Mouse (Mus musculus): Measurements from ENCODE around the gene Atrip. TPM values are rescaled to one million over a fixed set of nuclear protein-coding genes. Genes with fewer than 3 reads are reported as not detected.

The Atrip gene
- polyA plus RNA-seq, 1 experiment from 2014 or later: 36.0 TPM

GRCm38 (mm10) chr9:109113331-109113730 is 39.4 kb upstream of the Atrip start:
- 92% methylated on average over 8 of the region's 8 CpGs for WGBS
- no peak for ATAC-seq

GRCm38 (mm10) chr9:109111591-109111990 is 37.7 kb upstream of the Atrip start:
- no peaks in the 10 kb centered on the region for H3K9me3 ChIP-seq (ENCODE audit: control insufficient read depth, low read length)
- no peak overlapping the region for H3K9ac ChIP-seq (replicated peaks; ENCODE audit: low read depth, low read length)
- H3K4me2 ChIP-seq (ENCODE audit: low read length): no peak overlapping the region
- 94% methylated on average over 9 of the region's 9 CpGs for WGBS
- H3K4me1 ChIP-seq (replicated peaks; ENCODE audit: control insufficient read depth, insufficient read depth, low read length): no peaks in the 10 kb centered on the region
- no peaks in the 10 kb centered on the region for H3K27me3 ChIP-seq (replicated peaks; ENCODE audit: control insufficient read depth, insufficient read depth, low read length)
- H3K36me3 ChIP-seq (ENCODE audit: control insufficient read depth, insufficient read depth): peaks cover 57% of the 10 kb centered on the region
- no peak overlapping the region for H3K4me3 ChIP-seq (replicated peaks; ENCODE audit: low read length)
- no peak overlapping the region for H3K27ac ChIP-seq (ENCODE audit: low read length)
- ATAC-seq: no peak

More at GRCm38 (mm10) chr9:109113331-109113730, 39.4 kb upstream of the Atrip start:
- Histone ChIP-seq H3K9me3 (ENCODE audit: control insufficient read depth, low read length) (no peaks in the 10 kb centered on the region), H3K4me2 (ENCODE audit: low read length) (no peak overlapping the region), H3K36me3 (ENCODE audit: control insufficient read depth, insufficient read depth) (peaks cover 69% of the 10 kb centered on the region), H3K4me3 (replicated peaks; ENCODE audit: low read length) (no peak overlapping the region), H3K27me3 (replicated peaks; ENCODE audit: control insufficient read depth, insufficient read depth, low read length) (no peaks in the 10 kb centered on the region), H3K9ac (replicated peaks; ENCODE audit: low read depth, low read length) (no peak overlapping the region), H3K4me1 (replicated peaks; ENCODE audit: control insufficient read depth, insufficient read depth, low read length) (no peaks in the 10 kb centered on the region), H3K27ac (ENCODE audit: low read length) (no peak overlapping the region)

GRCm38 (mm10) chr9:109111101-109111500 is 37.2 kb upstream of the Atrip start:
- ATAC-seq: no peak
- 87% methylated on average over 4 of the region's 4 CpGs for WGBS
- no peaks in the 10 kb centered on the region for H3K9me3 ChIP-seq (ENCODE audit: control insufficient read depth, low read length)
- H3K9ac ChIP-seq (replicated peaks; ENCODE audit: low read depth, low read length): no peak overlapping the region
- H3K36me3 ChIP-seq (ENCODE audit: control insufficient read depth, insufficient read depth): peaks cover 57% of the 10 kb centered on the region
- H3K27ac ChIP-seq (ENCODE audit: low read length): no peak overlapping the region
- H3K4me2 ChIP-seq (ENCODE audit: low read length): no peak overlapping the region
- H3K4me1 ChIP-seq (replicated peaks; ENCODE audit: control insufficient read depth, insufficient read depth, low read length): no peaks in the 10 kb centered on the region
- no peak overlapping the region for H3K4me3 ChIP-seq (replicated peaks; ENCODE audit: low read length)
- no peaks in the 10 kb centered on the region for H3K27me3 ChIP-seq (replicated peaks; ENCODE audit: control insufficient read depth, insufficient read depth, low read length)

- H3K9ac ChIP-seq (replicated peaks; ENCODE audit: low read depth, low read length): no peak overlapping the region
- H3K4me2 ChIP-seq (ENCODE audit: low read length): no peak overlapping the region
- no peak for ATAC-seq
- peaks cover 55% of the 10 kb centered on the region for H3K36me3 ChIP-seq (ENCODE audit: control insufficient read depth, insufficient read depth)
- 91% methylated on average over 11 of the region's 11 CpGs for WGBS
- H3K9me3 ChIP-seq (ENCODE audit: control insufficient read depth, low read length): no peaks in the 10 kb centered on the region
- no peak overlapping the region for H3K4me3 ChIP-seq (replicated peaks; ENCODE audit: low read length)
- H3K27ac ChIP-seq (ENCODE audit: low read length): no peak overlapping the region
- H3K4me1 ChIP-seq (replicated peaks; ENCODE audit: control insufficient read depth, insufficient read depth, low read length): no peaks in the 10 kb centered on the region
- no peaks in the 10 kb centered on the region for H3K27me3 ChIP-seq (replicated peaks; ENCODE audit: control insufficient read depth, insufficient read depth, low read length)
Observed at GRCm38 (mm10) chr9:109110240-109110639, 36.3 kb upstream of the Atrip start.

- Histone ChIP-seq H3K27me3 (replicated peaks; ENCODE audit: control insufficient read depth, insufficient read depth, low read length) (no peaks in the 10 kb centered on the region), H3K4me3 (replicated peaks; ENCODE audit: low read length) (no peak overlapping the region), H3K27ac (ENCODE audit: low read length) (no peak overlapping the region), H3K9ac (replicated peaks; ENCODE audit: low read depth, low read length) (no peak overlapping the region), H3K4me1 (replicated peaks; ENCODE audit: control insufficient read depth, insufficient read depth, low read length) (0 out of 2 replicates have a peak, but pooled peaks cover 3% of the 10 kb centered on the region), H3K4me2 (ENCODE audit: low read length) (no peak overlapping the region), H3K9me3 (ENCODE audit: control insufficient read depth, low read length) (no peaks in the 10 kb centered on the region), H3K36me3 (ENCODE audit: control insufficient read depth, insufficient read depth) (peaks cover 42% of the 10 kb centered on the region)
- WGBS: 76% methylated on average over 5 of the region's 6 CpGs
- ATAC-seq: no peak
Observed at GRCm38 (mm10) chr9:109107341-109107740, 33.4 kb upstream of the Atrip start.

- Histone ChIP-seq H3K9me3 (ENCODE audit: control insufficient read depth, low read length) (no peaks in the 10 kb centered on the region), H3K9ac (replicated peaks; ENCODE audit: low read depth, low read length) (no peak overlapping the region), H3K4me3 (replicated peaks; ENCODE audit: low read length) (no peak overlapping the region), H3K4me1 (replicated peaks; ENCODE audit: control insufficient read depth, insufficient read depth, low read length) (0 out of 2 replicates have a peak, but pooled peaks cover 3% of the 10 kb centered on the region), H3K27me3 (replicated peaks; ENCODE audit: control insufficient read depth, insufficient read depth, low read length) (no peaks in the 10 kb centered on the region), H3K27ac (ENCODE audit: low read length) (no peak overlapping the region), H3K36me3 (ENCODE audit: control insufficient read depth, insufficient read depth) (peaks cover 41% of the 10 kb centered on the region), H3K4me2 (ENCODE audit: low read length) (no peak overlapping the region)
- WGBS: 94% methylated on average over 12 of the region's 12 CpGs
- ATAC-seq: no peak
Observed at GRCm38 (mm10) chr9:109105648-109106047, 31.7 kb upstream of the Atrip start.

GRCm38 (mm10) chr9:109105011-109105410 is 31.1 kb upstream of the Atrip start:
- Histone ChIP-seq H3K27me3 (replicated peaks; ENCODE audit: control insufficient read depth, insufficient read depth, low read length) (no peaks in the 10 kb centered on the region), H3K4me1 (replicated peaks; ENCODE audit: control insufficient read depth, insufficient read depth, low read length) (0 out of 2 replicates have a peak, but pooled peaks cover 3% of the 10 kb centered on the region), H3K27ac (ENCODE audit: low read length) (no peak overlapping the region), H3K9me3 (ENCODE audit: control insufficient read depth, low read length) (no peaks in the 10 kb centered on the region), H3K36me3 (ENCODE audit: control insufficient read depth, insufficient read depth) (peaks cover 37% of the 10 kb centered on the region), H3K4me3 (replicated peaks; ENCODE audit: low read length) (no peak overlapping the region), H3K4me2 (ENCODE audit: low read length) (no peak overlapping the region), H3K9ac (replicated peaks; ENCODE audit: low read depth, low read length) (no peak overlapping the region)
- WGBS: 53% methylated on average over 12 of the region's 12 CpGs
- ATAC-seq: no peak

- no peak overlapping the region for H3K27ac ChIP-seq (ENCODE audit: low read length)
- no peaks in the 10 kb centered on the region for H3K27me3 ChIP-seq (replicated peaks; ENCODE audit: control insufficient read depth, insufficient read depth, low read length)
- no peak for ATAC-seq
- H3K36me3 ChIP-seq (ENCODE audit: control insufficient read depth, insufficient read depth): peaks cover 29% of the 10 kb centered on the region
- no peak overlapping the region for H3K4me3 ChIP-seq (replicated peaks; ENCODE audit: low read length)
- no peak overlapping the region for H3K9ac ChIP-seq (replicated peaks; ENCODE audit: low read depth, low read length)
- H3K9me3 ChIP-seq (ENCODE audit: control insufficient read depth, low read length): no peaks in the 10 kb centered on the region
- WGBS: 91% methylated on average over 9 of the region's 9 CpGs
- no peak overlapping the region for H3K4me2 ChIP-seq (ENCODE audit: low read length)
- peaks cover 9% of the 10 kb centered on the region for H3K4me1 ChIP-seq (replicated peaks; ENCODE audit: control insufficient read depth, insufficient read depth, low read length)
Observed at GRCm38 (mm10) chr9:109104083-109104482, 30.2 kb upstream of the Atrip start.

- Histone ChIP-seq H3K27me3 (replicated peaks; ENCODE audit: control insufficient read depth, insufficient read depth, low read length) (no peaks in the 10 kb centered on the region), H3K4me2 (ENCODE audit: low read length) (no peak overlapping the region), H3K9ac (replicated peaks; ENCODE audit: low read depth, low read length) (no peak overlapping the region), H3K36me3 (ENCODE audit: control insufficient read depth, insufficient read depth) (peaks cover 21% of the 10 kb centered on the region), H3K4me3 (replicated peaks; ENCODE audit: low read length) (no peak overlapping the region), H3K9me3 (ENCODE audit: control insufficient read depth, low read length) (no peaks in the 10 kb centered on the region), H3K27ac (ENCODE audit: low read length) (no peak overlapping the region), H3K4me1 (replicated peaks; ENCODE audit: control insufficient read depth, insufficient read depth, low read length) (peaks cover 17% of the 10 kb centered on the region)
- ATAC-seq: no peak
- WGBS: 78% methylated on average over 7 of the region's 7 CpGs
Observed at GRCm38 (mm10) chr9:109103250-109103649, 29.3 kb upstream of the Atrip start.

- Histone ChIP-seq H3K9me3 (ENCODE audit: control insufficient read depth, low read length) (no peaks in the 10 kb centered on the region), H3K4me1 (replicated peaks; ENCODE audit: control insufficient read depth, insufficient read depth, low read length) (peaks cover 24% of the 10 kb centered on the region), H3K4me2 (ENCODE audit: low read length) (no peak overlapping the region), H3K36me3 (ENCODE audit: control insufficient read depth, insufficient read depth) (peaks cover 20% of the 10 kb centered on the region), H3K9ac (replicated peaks; ENCODE audit: low read depth, low read length) (no peak overlapping the region), H3K27me3 (replicated peaks; ENCODE audit: control insufficient read depth, insufficient read depth, low read length) (no peaks in the 10 kb centered on the region), H3K4me3 (replicated peaks; ENCODE audit: low read length) (no peak overlapping the region), H3K27ac (ENCODE audit: low read length) (no peak overlapping the region)
- 95% methylated on average over 3 of the region's 3 CpGs for WGBS
- no peak for ATAC-seq
Observed at GRCm38 (mm10) chr9:109102541-109102940, 28.6 kb upstream of the Atrip start.

Measured in forebrain, embryonic 16.5 days (tissue).